Comparison of ENCODE assay signal across 8 mouse cellular contexts in the genomic region with DNA sequence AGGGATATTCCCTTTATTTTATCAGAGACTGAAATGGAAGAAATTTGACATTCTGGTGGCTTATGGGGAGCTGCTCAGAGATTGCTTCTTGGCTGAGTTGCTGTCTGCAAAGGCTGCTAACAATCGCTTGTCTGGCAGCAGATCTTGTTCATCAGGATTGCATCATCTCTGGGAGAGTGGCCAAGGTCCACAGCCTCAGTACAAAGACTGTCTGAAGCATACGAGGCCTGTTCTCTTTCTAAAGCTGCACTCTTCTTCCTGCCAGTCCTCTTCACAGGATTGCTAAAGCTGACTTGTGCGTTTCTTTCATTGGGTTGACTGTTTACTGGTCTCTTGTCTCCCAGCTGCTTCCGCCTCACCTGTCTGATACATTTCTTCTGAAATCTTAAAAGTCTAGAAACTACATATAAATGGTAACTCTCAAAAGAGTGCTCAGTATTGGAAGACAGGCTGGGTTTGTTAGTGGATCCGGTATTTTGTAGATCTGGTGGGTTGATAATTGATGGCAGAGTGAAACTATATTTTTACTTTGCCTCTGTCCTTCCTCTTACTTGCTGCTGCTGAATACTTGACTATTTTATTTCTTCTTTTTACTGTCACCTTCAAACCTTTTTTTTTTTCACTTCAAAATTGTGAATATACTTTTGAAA. TPM values are rescaled to one million over a fixed set of nuclear protein-coding genes. Genes with fewer than 3 reads are reported as not detected.
DNase-seq lines count a peak whose midpoint lies in the region; ATAC-seq lines count a peak whose summit lies in the region.

No protein-coding gene starts in this region.

- peaks cover 11% of the 10 kb centered on the region; the same call in 1 of the 2 replicates for H3K4me1 ChIP-seq in hindbrain, embryonic 15.5 days (replicated peaks)

- H3K4me3 ChIP-seq in hindbrain, embryonic 15.5 days = no peak overlapping the region

- no peak overlapping the region for H3K4me2 ChIP-seq in hindbrain, embryonic 15.5 days

- H3K27me3 ChIP-seq in hindbrain, embryonic 15.5 days = no peaks in the 10 kb centered on the region

- no peaks in the 10 kb centered on the region for H3K36me3 ChIP-seq in hindbrain, embryonic 15.5 days

- peak; percentile 86 for ATAC-seq in hindbrain, embryonic 15.5 days (ENCODE audit: low FRiP score, low read depth)

- DNase-seq in MN1 (ENCODE audit: low spot score) = peak; percentile 92
- peak; percentile 90 for DNase-seq in cerebellum, adult 11 months
- peak; percentile 95 for DNase-seq in gastrocnemius, adult 18-20 months (ENCODE audit: low spot score)
- peak; percentile 56 to 83 for DNase-seq in layer of hippocampus, postnatal 25 days (ENCODE audit: extremely low spot score in 1 of 2, low spot score in 1 of 2)
- DNase-seq in lung, postnatal 25 days (ENCODE audit: low spot score) = peak; percentile 93
- DNase-seq in right cerebral cortex, postnatal 10 days (ENCODE audit: low spot score in 2 of 2) = peak; percentile 93 to 95
- no peak for DNase-seq in embryo, embryonic 9.5 days (ENCODE audit: extremely low spot score)

- no peak overlapping the region for H3K9ac ChIP-seq in hindbrain, embryonic 15.5 days

- H3K9me3 ChIP-seq in hindbrain, embryonic 15.5 days = no peaks in the 10 kb centered on the region

- WGBS in hindbrain, embryonic 15.5 days = 31% methylated on average over 5 of the region's 5 CpGs

- peak overlapping the region; percentile 76 for H3K27ac ChIP-seq in hindbrain, embryonic 15.5 days (replicated peaks)

RNA-seq across cellular contexts. Expression of a gene that starts 22.6 kb away (rescaled TPM):
- 10 to 100 TPM; 22.0 to 23.4 TPM for total RNA-seq in gastrocnemius, adult 18-20 months (2021)
- 47.5 and 49.5 TPM in 2 replicates for polyA plus RNA-seq in hindbrain, embryonic 15.5 days (2015; fragmentation: Nextera tagmentation; extraction: Ambion mirVana)
- 100 to 1,000 TPM in 1 of 2 experiments, 10 to 100 TPM in 1; 92.7 to 121 TPM for total RNA-seq in layer of hippocampus, postnatal 25 days (2021)

RNA-seq across cellular contexts. Expression of a gene that starts 53.7 kb away (rescaled TPM):
- total RNA-seq in gastrocnemius, adult 18-20 months (2021) = 10 to 100 TPM; 14.2 to 14.5 TPM
- 50.1 and 50.8 TPM in 2 replicates for polyA plus RNA-seq in hindbrain, embryonic 15.5 days (2015; fragmentation: Nextera tagmentation; extraction: Ambion mirVana)
- 10 to 100 TPM; 34.3 to 42.3 TPM for total RNA-seq in layer of hippocampus, postnatal 25 days (2021)
